Mouse (Mus musculus): ENCODE measurements at regions not wholly inside any gene's neighbourhood (a gene's known extent, or its start where the extent isn't known, plus 50 kb on each side); places are given as distances from the start of the nearest gene placed in this dataset.

DNA sequence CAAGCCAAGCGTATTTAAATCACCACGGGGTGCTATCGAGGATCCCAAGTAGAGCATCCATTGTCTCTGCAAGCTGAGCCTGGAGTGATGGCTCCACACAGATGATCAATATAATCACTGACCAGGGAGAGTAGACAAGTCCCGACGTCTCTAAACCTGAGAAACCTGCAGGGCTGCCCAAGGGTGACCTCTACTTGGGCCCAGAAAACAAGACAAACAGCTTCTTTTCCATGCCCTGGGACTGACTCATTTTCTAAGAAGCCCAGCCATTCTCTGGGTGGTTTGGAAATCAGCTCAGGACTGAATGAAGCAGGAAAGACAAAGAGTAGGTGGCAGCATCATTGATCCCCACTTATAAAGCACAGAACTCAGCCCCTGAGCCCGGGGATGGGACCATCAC lies 221.5 kb downstream of the 4933412E24Rik start:
- no peak for DNase-seq (ENCODE audit: low spot score)

- DNase-seq (ENCODE audit: low spot score) = no peak
Measured at GRCm38 (mm10) chr15:59786706-59787425, 229.5 kb downstream of the 4933412E24Rik start.

DNA sequence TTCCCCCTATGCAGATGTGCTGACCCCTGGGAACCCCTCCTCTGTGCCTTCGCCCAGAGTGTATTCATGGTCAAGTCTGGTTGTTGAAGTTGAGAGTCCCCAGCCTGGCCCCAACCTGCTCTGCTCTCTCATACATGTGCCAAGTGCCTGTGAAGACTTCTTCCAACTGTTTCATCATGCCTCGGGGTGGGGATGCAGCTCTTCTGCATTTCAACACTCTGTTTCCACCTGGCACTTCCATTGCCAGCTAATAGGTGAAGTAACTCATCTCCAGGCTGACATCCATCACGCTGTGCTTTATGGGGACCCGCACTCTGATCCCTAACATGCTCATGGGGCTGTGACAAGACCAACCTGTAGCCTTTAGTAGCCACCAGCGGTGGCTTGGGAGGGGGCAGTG lies 230.4 kb downstream of the 4933412E24Rik start:
- no peak for DNase-seq (ENCODE audit: low spot score)

GRCm38 (mm10) chr15:59784556-59784929 lies 231.9 kb downstream of the 4933412E24Rik start:
- DNase-seq (ENCODE audit: low spot score) = no peak

GRCm38 (mm10) chr15:59783782-59784555 lies 232.4 kb downstream of the 4933412E24Rik start:
- peak; percentile 63 for DNase-seq (ENCODE audit: low spot score)

DNA sequence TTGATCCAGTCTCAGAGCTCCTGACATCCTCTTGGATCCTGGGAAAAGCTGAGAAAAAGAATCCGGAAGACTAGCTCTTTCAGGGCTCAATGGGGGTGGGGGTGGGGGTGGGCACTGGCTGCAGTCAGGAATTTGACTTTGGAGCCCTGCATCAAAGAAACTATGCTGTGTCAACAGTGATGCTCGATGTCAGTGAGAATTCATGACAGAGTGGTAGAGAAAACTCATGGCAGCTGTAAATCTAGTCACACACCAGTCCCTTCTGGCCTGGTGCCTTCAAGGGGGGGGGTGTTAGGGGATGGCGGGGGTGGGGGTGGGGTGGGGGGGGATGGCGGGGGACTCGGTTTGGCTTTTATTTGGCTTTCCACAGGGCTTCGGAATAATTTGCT lies 233.0 kb downstream of the 4933412E24Rik start:
- DNase-seq (ENCODE audit: low spot score) = no peak

- DNase-seq (ENCODE audit: low spot score) = no peak
Measured at GRCm38 (mm10) chr15:59780506-59780905, 235.9 kb downstream of the 4933412E24Rik start.

DNA sequence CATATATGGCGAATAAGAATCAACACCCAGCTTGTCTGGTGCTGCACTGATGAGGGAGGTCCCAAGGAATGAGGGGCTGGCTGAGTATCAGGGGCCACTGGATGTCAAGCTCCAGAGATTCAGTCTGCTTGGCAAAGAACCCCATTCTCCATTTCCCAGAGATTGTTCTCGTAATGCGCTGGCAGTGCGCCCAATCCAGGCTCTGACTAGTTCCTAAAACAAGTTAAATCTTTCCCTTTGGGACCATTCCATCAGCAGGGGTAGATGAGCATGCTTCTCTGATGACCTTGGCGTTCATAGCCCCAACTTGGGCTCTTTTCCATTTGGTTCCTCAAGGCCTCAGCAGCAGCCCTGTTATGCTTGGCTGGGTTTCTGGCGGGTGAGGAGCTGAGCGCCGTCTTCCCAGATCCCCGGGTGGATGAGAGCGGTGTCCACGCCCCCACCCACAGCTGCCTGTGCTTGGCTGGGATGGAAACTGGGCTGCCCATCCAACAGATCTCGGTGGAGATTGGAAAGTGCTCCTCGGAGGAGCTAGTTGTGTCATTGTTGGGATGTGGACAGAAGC lies 239.0 kb downstream of the 4933412E24Rik start:
- DNase-seq (ENCODE audit: low spot score) = peak; percentile 84

- no peak for DNase-seq (ENCODE audit: low spot score)
Measured at GRCm38 (mm10) chr15:59775781-59776180, 240.6 kb downstream of the 4933412E24Rik start.

DNA sequence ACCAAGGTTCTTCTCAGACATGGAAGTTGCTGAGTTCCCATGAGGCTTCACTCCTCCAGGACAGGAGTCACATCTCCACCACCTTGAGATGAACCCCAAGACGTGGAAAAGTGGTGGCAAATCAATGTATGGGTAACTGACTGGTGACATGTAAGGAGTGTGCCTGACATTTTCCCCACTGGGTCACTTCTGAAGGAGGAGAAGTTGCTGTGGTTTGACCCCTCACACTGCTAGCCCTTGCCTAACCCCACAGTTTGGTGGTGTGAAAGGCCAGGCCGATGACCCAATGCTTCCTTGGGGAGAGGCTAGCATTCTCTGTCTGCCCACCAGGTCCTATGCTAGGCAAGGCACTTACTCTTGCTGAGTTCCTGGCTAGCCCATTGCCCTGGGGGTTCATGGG lies 242.4 kb downstream of the 4933412E24Rik start:
- DNase-seq (ENCODE audit: low spot score) = no peak

DNA sequence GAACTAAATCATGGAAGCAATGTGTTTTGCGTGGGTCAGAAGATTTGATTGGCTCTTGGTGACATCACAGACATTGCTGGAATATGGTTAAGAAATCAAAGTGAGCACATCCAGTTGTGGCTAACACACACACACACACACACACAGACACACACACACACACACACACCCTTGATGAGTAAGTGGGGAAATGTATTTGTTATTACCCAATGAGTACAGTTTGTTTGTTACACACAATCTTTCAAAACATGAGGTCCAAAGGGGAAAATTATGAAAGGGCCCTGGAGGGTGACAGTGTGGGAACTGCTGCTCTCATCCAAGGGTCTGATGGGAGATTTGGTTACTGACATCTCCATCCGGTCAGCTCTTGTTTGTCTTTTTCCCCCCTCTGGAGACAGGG lies 243.8 kb downstream of the 4933412E24Rik start:
- DNase-seq (ENCODE audit: low spot score) = no peak

DNA sequence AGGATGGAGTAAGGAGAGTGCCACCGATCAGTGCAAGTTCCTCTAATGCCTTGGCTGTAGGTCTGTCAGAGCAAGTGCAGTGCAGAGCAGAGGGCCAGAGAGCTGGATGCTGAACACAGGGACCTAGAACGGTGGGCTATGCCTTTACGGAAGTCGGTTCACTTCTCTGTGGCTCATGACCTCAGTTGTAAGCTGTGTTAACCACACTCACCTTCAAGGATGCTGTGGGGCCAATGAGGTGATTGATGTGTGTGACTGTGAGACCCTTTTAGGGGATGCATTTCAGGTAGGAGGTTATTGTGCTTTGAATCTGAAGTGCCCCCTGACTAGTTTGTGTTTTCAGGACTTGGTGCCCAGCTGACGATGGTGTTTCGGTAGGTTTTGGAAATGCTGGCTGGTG lies 254.4 kb downstream of the 4933412E24Rik start:
- DNase-seq (ENCODE audit: low spot score) = no peak

- DNase-seq (ENCODE audit: low spot score) = peak; percentile 27
Measured at GRCm38 (mm10) chr15:59760490-59760889, 255.9 kb downstream of the 4933412E24Rik start.

- peak; percentile 76 for DNase-seq (ENCODE audit: low spot score)
Measured at GRCm38 (mm10) chr15:59759566-59759965, 256.8 kb downstream of the 4933412E24Rik start.

DNA sequence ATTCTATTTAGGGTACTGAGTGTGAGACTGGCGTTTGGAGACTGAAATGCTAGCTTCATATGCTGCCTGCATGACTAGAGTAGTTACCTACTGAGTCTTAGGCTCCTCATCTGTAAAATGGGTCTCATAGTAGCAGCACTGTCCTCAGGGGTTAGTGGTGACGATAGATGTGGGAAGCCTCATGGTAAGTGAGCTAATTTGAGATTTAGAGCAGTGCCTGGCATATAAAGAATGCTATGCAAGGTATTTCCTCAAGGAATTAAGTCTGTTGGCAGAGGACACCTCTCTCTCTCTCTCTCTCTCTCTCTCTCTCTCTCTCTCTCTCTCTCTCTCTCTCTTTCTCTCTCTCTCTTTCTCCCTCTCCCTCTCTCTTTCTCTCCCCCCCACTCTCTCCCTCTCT lies 257.4 kb downstream of the 4933412E24Rik start:
- no peak for DNase-seq (ENCODE audit: low spot score)

DNA sequence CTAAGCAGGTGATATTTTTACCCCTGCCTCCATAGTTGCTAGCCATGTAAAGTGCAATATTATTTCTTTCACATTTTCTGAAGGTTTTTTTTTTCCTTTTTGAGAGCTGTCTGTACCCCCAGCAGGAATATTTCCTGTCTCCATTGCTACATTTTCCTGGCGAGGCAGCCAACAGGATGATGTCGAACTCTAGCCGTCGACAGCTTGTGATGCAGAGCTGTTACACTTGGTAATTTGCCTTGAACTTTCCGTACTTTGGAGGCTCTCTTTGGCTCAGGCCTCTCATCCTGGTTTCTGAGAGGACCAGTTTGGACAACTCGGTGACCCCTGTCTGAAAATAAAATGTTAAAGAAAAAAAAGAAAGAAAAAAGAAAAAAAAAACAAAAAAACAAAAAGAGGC lies 260.3 kb downstream of the 4933412E24Rik start:
- no peak for DNase-seq (ENCODE audit: low spot score)

GRCm38 (mm10) chr15:59754906-59755305 lies 261.5 kb downstream of the 4933412E24Rik start:
- DNase-seq (ENCODE audit: low spot score) = no peak

DNA sequence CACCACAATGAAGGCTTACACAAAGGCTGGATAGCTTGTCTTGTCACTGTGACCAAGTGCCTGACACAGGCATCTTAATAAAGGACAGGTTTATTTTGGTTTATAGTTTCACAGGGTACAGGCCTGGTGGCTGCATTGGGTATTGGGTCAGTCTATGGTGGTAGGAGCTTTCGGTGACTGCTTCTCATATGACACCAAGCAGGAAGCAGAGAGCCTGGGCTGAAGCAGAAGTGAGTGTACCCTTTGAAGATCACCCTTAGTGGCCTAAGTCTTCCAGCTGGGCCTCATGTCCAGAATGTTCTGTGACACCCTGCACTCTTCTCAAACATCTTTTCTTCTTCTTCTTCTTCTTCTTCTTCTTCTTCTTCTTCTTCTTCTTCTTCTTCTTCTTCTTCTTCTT lies 264.1 kb downstream of the 4933412E24Rik start:
- no peak for DNase-seq (ENCODE audit: low spot score)

DNA sequence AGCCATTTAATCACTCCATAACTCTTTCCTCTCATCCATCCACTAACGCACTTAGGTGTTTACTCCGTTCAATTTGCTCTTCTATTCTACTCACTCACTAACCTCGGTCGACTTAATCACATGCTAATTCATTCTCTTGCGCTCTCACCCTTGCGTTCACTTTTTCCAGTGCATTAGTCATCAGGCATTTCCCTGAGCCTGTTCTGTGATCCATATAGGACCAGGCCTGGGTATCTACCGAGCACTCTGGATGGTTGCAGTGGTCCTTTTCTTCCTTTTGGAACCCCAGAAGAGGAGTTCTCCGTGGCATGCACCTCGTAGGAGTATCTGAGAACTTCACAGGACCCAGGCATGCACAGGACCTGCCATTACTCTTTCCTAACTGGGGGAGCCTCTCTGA lies 270.1 kb downstream of the 4933412E24Rik start:
- no peak for DNase-seq (ENCODE audit: low spot score)

- no peak for DNase-seq (ENCODE audit: low spot score)
Measured at GRCm38 (mm10) chr15:59744411-59744931, 271.9 kb downstream of the 4933412E24Rik start.

- DNase-seq (ENCODE audit: low spot score) = no peak
Measured at GRCm38 (mm10) chr15:59739197-59739596, 277.2 kb downstream of the 4933412E24Rik start.

DNA sequence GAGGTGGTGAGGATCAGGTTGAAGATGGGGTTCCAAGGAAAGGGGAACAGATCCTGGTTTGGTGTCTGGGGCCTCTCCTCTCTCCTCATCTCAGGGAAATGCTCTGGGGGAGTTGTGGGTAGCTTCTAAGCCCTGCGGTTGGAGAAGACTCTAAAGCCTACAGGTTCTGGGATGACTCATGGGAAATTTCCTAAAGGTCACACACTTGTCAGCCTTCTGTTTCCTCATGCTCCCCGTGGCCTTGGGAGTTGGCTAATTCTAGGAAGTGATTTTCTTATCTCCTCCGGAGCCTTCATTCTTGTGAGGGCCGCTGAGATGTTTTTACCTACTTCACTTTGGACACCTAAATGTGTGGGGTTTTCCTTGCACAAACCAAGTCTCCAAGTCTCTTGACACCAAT lies 279.2 kb downstream of the 4933412E24Rik start:
- DNase-seq (ENCODE audit: low spot score) = no peak

- no peak for DNase-seq (ENCODE audit: low spot score)
Measured at GRCm38 (mm10) chr15:59734376-59734775, 282.0 kb downstream of the 4933412E24Rik start.
